Mouse (Mus musculus): ENCODE results near the gene Iars2. TPM values are rescaled to one million over a fixed set of nuclear protein-coding genes. Genes with fewer than 3 reads are reported as not detected.
A peak's percentile ranks its signal among the peaks of the same experiment; 100 is the strongest.

Iars2 gene
- polyA plus RNA-seq, 1 experiment from 2014 or later: 18.5 TPM

- peaks cover 94% of the 10 kb centered on the region for H3K36me3 ChIP-seq
- WGBS: 90% methylated on average over 7 of the region's 7 CpGs
Measured at GRCm38 (mm10) chr1:185275976-185276375, 53.2 kb downstream of the Iars2 start.

GRCm38 (mm10) chr1:185274819-185275545, 54.2 kb downstream of the Iars2 start:
- H3K36me3 ChIP-seq: peaks cover 94% of the 10 kb centered on the region
- no peak for ATAC-seq (ENCODE audit: low FRiP score)
- 92% methylated on average over 5 of the region's 5 CpGs for WGBS

More at GRCm38 (mm10) chr1:185275976-185276375, 53.2 kb downstream of the Iars2 start:
- Histone ChIP-seq H3K9ac (replicated peaks) (no peak overlapping the region), H3K4me1 (no peaks in the 10 kb centered on the region), H3K27me3 (replicated peaks) (no peaks in the 10 kb centered on the region), H3K4me3 (replicated peaks) (no peak overlapping the region), H3K4me2 (no peak overlapping the region), H3K9me3 (replicated peaks) (no peaks in the 10 kb centered on the region; the same call in 1 of the 2 replicates), H3K27ac (replicated peaks) (no peak overlapping the region)
- ATAC-seq (ENCODE audit: low FRiP score): no peak

DNA sequence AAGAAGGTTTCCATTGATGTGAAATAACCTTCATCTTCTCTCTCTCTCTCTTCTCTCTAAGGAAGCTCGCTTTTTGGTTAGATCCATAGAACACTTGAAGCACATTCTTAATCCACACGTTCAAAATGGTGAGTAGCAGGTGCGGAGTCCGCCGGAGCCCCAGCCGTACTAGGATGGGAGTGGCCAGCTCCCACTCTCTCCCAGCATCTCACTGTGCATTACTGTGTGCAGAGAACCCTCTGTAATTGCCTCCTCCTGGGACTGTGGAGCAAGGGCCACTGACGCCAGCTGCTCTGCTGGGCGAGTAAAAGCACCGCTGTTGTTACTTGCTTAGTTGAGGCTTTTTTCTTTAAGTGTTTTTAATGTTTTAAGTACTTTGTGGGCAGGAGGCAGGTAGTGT, 57.8 kb downstream of the Iars2 start:
- Histone ChIP-seq H3K36me3 (peaks cover 83% of the 10 kb centered on the region), H3K27ac (replicated peaks) (no peak overlapping the region), H3K4me1 (no peaks in the 10 kb centered on the region), H3K9ac (replicated peaks) (no peak overlapping the region), H3K9me3 (replicated peaks) (no peaks in the 10 kb centered on the region; the same call in 1 of the 2 replicates), H3K4me3 (replicated peaks) (no peak overlapping the region), H3K4me2 (no peak overlapping the region), H3K27me3 (replicated peaks) (no peaks in the 10 kb centered on the region)
- no peak for ATAC-seq (ENCODE audit: low FRiP score)
- whole genome bisulfite sequencing: 93% methylated on average over 9 of the region's 9 CpGs

More at GRCm38 (mm10) chr1:185274819-185275545, 54.2 kb downstream of the Iars2 start:
- Histone ChIP-seq H3K27me3 (replicated peaks) (no peaks in the 10 kb centered on the region), H3K9ac (replicated peaks) (no peak overlapping the region), H3K9me3 (replicated peaks) (no peaks in the 10 kb centered on the region; the same call in 1 of the 2 replicates), H3K4me2 (no peak overlapping the region), H3K4me3 (replicated peaks) (no peak overlapping the region), H3K4me1 (no peaks in the 10 kb centered on the region), H3K27ac (replicated peaks) (no peak overlapping the region)

DNA sequence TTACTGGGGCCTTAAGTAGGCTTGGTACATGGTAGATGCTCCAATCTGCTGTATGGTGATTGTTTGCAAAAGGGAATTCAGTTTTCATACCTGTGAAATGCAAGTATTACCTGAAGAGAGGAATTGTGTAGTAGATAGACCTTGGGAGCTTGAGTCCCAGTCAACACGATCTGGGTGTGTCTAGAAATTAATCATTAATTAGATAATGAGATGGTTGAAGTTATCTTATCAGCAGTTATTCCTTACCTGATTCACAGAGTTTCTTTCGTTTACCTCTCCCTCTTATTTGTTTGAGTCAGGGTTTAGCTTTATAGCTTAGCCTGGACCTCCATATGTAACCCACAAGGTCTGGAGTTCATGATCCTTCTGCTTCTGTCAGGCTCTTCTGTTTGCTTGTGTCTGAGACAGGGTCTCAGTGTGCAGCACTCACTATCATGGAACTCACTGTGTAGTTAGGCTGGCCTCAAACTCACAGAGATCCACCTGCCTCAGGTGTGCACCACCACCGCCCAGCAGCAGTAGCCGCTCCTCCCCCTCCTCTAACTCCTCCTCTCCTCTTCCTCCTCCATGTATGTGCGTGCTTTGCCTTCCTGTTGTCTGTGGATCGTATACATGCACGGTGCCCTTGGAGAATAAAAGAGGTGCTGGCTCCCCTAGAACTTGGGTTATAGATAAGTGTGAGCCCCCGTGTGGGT, 58.6 kb downstream of the Iars2 start:
- Histone ChIP-seq H3K9me3 (replicated peaks) (no peaks in the 10 kb centered on the region; the same call in 1 of the 2 replicates), H3K27me3 (replicated peaks) (no peaks in the 10 kb centered on the region), H3K4me1 (no peaks in the 10 kb centered on the region), H3K4me2 (no peak overlapping the region), H3K36me3 (peaks cover 80% of the 10 kb centered on the region), H3K4me3 (replicated peaks) (no peak overlapping the region), H3K27ac (replicated peaks) (no peak overlapping the region), H3K9ac (replicated peaks) (no peak overlapping the region)
- no peak for ATAC-seq (ENCODE audit: low FRiP score)
- WGBS: 96% methylated on average over 8 of the region's 8 CpGs

DNA sequence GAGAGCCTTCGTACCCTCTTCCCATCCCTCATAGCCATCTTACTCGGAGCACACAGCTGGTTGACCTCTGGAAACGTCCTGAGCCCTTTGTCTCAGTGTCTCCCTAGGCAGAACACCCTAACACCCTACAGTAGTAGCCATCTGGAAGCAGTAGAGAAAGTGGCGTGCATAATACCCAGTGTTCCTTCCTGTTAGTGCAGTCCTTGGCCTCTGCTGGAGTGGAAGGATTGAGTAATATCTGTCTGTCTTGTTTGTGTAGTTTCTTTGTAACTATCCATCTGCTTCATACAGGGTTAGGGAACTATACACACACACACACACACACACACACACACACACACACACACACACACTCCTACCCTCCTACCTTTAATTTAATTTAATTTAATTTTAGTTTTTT, 60.5 kb downstream of the Iars2 start:
- peaks cover 80% of the 10 kb centered on the region for H3K36me3 ChIP-seq
- H3K4me3 ChIP-seq (replicated peaks): no peak overlapping the region
- H3K9ac ChIP-seq (replicated peaks): no peak overlapping the region
- H3K27me3 ChIP-seq (replicated peaks): no peaks in the 10 kb centered on the region
- no peak overlapping the region for H3K4me2 ChIP-seq
- H3K27ac ChIP-seq (replicated peaks): no peak overlapping the region
- no peaks in the 10 kb centered on the region; the same call in 1 of the 2 replicates for H3K9me3 ChIP-seq (replicated peaks)
- no peak for ATAC-seq (ENCODE audit: low FRiP score)
- H3K4me1 ChIP-seq: no peaks in the 10 kb centered on the region
- WGBS: 83% methylated on average over 4 of the region's 4 CpGs

GRCm38 (mm10) chr1:185262565-185262964, 66.6 kb downstream of the Iars2 start:
- H3K27me3 ChIP-seq (replicated peaks): no peaks in the 10 kb centered on the region
- no peak overlapping the region for H3K9ac ChIP-seq (replicated peaks)
- WGBS: 62% methylated on average over 14 of the region's 14 CpGs
- no peak overlapping the region for H3K4me3 ChIP-seq (replicated peaks)
- ATAC-seq (ENCODE audit: low FRiP score): no peak
- no peak overlapping the region for H3K4me2 ChIP-seq
- H3K27ac ChIP-seq (replicated peaks): no peak overlapping the region
- H3K4me1 ChIP-seq: no peaks in the 10 kb centered on the region
- peaks cover 85% of the 10 kb centered on the region for H3K36me3 ChIP-seq
- H3K9me3 ChIP-seq (replicated peaks): no peaks in the 10 kb centered on the region

- no peak overlapping the region for H3K27ac ChIP-seq (replicated peaks)
- H3K9me3 ChIP-seq (replicated peaks): no peaks in the 10 kb centered on the region
- H3K36me3 ChIP-seq: peaks cover 53% of the 10 kb centered on the region
- no peak overlapping the region for H3K9ac ChIP-seq (replicated peaks)
- H3K4me1 ChIP-seq: peaks cover 6% of the 10 kb centered on the region; the same call in 1 of the 2 replicates
- H3K4me2 ChIP-seq: no peak overlapping the region
- H3K27me3 ChIP-seq (replicated peaks): no peaks in the 10 kb centered on the region
- no peak overlapping the region for H3K4me3 ChIP-seq (replicated peaks)
- WGBS: 30% methylated on average over 3 of the region's 3 CpGs
- ATAC-seq (ENCODE audit: low FRiP score): no peak
Measured at GRCm38 (mm10) chr1:185256753-185257152, 72.4 kb downstream of the Iars2 start.

DNA sequence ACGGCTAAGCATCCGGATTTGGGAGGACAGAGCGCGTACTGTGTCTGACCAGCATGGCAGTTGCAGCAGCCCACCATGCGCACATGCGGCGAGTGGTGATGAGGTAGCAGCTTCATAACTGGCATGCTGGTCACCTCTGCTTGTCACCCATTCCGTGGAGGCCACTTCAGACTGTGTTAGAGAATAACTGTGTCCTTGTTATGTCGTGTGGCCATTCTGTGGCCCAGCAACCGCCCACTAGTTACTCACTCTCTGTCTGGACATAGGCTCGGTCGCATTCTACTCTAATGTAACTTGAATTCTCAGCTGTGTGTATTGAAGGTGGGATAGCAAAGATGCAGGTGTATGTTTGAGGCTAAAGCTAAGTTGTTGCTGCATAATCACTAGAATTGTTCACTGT, 73.9 kb downstream of the Iars2 start:
- 93% methylated on average over 12 of the region's 12 CpGs for WGBS
- H3K27me3 ChIP-seq (replicated peaks): no peaks in the 10 kb centered on the region
- H3K9me3 ChIP-seq (replicated peaks): no peaks in the 10 kb centered on the region
- no peak overlapping the region for H3K27ac ChIP-seq (replicated peaks)
- no peak overlapping the region for H3K4me2 ChIP-seq
- no peak overlapping the region for H3K9ac ChIP-seq (replicated peaks)
- no peak overlapping the region for H3K4me3 ChIP-seq (replicated peaks)
- ATAC-seq (ENCODE audit: low FRiP score): no peak
- H3K4me1 ChIP-seq: peaks cover 9% of the 10 kb centered on the region; the same call in 1 of the 2 replicates
- peaks cover 51% of the 10 kb centered on the region for H3K36me3 ChIP-seq

- peak; percentile 88 for ATAC-seq (ENCODE audit: low FRiP score)
Measured at GRCm38 (mm10) chr1:185253140-185253892, 75.9 kb downstream of the Iars2 start.

GRCm38 (mm10) chr1:185252351-185252750, 76.8 kb downstream of the Iars2 start:
- H3K4me3 ChIP-seq (replicated peaks): no peak overlapping the region
- H3K27ac ChIP-seq (replicated peaks): peak overlapping the region; percentile 66; the same call in 1 of the 2 replicates
- peaks cover 60% of the 10 kb centered on the region for H3K36me3 ChIP-seq
- H3K4me1 ChIP-seq: peaks cover 9% of the 10 kb centered on the region; the same call in 1 of the 2 replicates
- 86% methylated on average over 3 of the region's 3 CpGs for WGBS
- no peak overlapping the region for H3K4me2 ChIP-seq
- no peaks in the 10 kb centered on the region for H3K9me3 ChIP-seq (replicated peaks)
- no peaks in the 10 kb centered on the region for H3K27me3 ChIP-seq (replicated peaks)
- H3K9ac ChIP-seq (replicated peaks): no peak overlapping the region
- no peak for ATAC-seq (ENCODE audit: low FRiP score)

More at GRCm38 (mm10) chr1:185253140-185253892, 75.9 kb downstream of the Iars2 start:
- Histone ChIP-seq H3K27ac (replicated peaks) (peak overlapping the region; percentile 66), H3K36me3 (peaks cover 52% of the 10 kb centered on the region), H3K4me1 (peaks cover 9% of the 10 kb centered on the region; the same call in 1 of the 2 replicates), H3K9ac (replicated peaks) (no peak overlapping the region), H3K4me2 (no peak overlapping the region), H3K27me3 (replicated peaks) (no peaks in the 10 kb centered on the region), H3K4me3 (replicated peaks) (no peak overlapping the region), H3K9me3 (replicated peaks) (no peaks in the 10 kb centered on the region)
- 34% methylated on average over 12 of the region's 12 CpGs for WGBS

GRCm38 (mm10) chr1:185248728-185249127, 80.5 kb downstream of the Iars2 start:
- Histone ChIP-seq H3K4me1 (peaks cover 9% of the 10 kb centered on the region; the same call in 1 of the 2 replicates), H3K36me3 (peaks cover 69% of the 10 kb centered on the region), H3K9ac (replicated peaks) (no peak overlapping the region), H3K4me3 (replicated peaks) (no peak overlapping the region), H3K4me2 (no peak overlapping the region), H3K9me3 (replicated peaks) (no peaks in the 10 kb centered on the region), H3K27ac (replicated peaks) (no peak overlapping the region), H3K27me3 (replicated peaks) (no peaks in the 10 kb centered on the region)
- 94% methylated on average over 8 of the region's 8 CpGs for WGBS
- no peak for ATAC-seq (ENCODE audit: low FRiP score)
